Mouse (Mus musculus) spleen, postnatal 14 days (tissue): ENCODE data around the gene Mpv17l.
"Not testable (repeated sequence)": the region's sequence is repeated elsewhere in the genome, so short reads cannot be mapped to it uniquely, and the experiment has no call there.

ENCODE experiments used
- DNase-seq, 2 experiments: peaks; one replicate each; pipeline ENCODE4 v3.0.0; 2021 to 2022; ENCODE audit warnings: low spot score in 2 of 2

Gene Mpv17l

DNA sequence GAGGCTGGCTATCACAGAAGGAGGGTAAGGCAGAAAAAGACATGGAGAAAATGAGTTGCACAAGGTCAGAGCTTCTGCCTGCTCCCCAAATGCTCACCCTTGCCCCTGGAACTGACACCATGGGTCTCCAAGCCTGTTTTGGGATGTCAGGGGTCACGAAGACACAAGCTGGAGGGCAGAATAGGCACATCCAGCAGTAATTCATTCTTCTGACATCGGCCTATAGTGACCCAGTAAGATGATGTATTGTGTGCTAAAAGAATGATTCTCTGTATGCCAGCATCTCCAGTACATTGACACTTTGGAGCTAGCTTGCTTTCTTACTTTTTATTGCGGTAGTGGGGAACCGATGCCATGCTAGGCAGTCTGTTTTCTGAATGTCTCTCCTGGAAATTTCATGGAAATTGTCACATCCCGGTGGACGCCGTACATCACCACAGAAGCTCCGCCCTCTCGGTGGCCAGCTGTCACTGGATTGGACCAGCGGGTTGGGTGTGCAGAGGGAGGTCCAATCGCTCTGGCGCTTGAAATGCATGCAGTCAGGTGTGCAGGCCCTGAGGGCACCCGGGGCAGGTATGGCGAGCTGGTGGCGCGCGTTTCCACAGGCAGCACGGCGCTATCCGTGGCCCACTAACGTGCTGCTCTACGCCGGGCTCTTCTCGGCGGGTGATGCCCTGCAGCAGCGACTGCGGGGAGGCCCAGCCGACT, 37.3 kb downstream of the Mpv17l start:
- no peak for DNase-seq

DNA sequence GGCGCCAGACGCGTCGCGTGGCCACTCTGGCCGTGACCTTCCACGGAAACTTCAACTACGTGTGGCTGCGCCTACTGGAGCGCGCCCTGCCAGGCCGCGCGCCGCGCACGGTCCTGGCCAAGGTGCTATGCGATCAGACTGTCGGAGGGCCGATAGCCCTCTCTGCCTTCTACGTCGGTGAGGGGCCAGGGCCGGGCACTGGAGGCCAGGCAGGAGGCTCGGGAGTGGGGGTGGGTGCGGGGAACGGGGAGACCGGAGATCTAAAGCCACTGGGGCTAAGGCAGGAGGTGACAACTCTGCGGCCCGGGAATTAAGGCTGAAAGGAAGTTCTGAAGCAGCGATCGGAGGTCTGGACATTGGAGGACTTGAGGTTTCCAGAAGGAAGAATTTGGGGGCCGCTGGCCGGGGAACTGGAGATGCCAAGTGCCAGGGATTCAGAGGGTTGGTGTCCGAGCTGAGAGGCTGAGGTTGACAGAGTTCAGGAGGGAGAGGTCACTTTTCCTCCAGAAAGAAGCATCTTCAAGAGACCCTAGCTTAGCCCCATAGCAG, 38.0 kb downstream of the Mpv17l start:
- DNase-seq = no peak

DNA sequence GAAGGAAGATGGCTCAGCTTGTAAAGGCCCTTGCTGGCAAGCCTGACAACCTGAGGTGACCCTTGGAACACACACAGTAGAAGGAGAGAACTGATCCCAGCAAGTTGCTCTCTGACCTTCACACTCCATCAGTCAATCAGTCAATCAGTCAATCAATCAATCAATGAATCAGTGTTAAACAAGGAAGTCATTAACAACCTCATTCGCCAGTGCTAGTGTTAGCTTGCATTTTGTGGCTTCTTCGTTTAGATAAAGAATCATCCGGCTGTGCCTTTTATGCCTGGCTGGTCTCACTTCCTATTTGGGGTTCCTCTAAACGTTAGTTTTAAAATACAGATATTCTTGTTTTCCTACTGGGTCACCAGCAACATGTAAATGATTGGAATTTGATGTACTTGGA, 41.2 kb downstream of the Mpv17l start:
- no peak for DNase-seq

DNA sequence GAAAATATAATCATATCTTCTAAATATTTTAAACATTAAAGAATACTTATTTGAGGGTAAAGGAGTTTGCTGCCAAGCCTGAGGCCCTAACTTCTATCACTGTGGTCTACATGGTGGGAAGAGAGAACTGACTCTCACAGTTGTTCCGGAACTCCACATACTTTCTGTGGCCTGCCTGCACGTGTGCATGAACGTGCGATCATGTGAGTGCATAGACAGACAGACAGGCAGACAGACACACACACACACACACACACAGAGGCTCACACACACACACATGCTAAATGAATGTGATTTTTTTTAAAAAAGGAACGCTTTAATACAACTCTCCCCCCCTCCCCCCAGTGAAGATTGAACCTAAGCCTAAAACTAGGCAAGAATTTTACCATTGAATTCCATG, 41.8 kb downstream of the Mpv17l start:
- DNase-seq = no peak

DNA sequence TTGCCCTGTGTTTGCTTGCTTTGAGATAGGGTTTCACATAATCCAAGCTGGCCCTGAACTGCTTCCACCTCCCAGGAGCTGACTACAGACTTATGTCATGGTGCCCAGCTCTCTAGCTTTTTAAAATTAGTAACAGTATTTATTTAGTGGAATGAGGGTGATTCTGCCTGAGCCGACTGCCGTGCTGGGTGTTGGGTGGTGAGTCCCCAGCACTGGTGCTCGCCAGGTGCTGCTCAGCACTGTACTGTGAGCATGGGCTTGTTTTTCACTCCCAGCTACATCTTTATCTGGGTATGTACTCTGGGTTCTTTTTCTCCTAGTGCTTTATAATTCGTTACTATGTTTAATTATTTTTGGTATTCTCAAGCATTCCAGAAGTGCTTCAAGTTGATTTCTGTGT, 42.2 kb downstream of the Mpv17l start:
- no peak for DNase-seq

DNA sequence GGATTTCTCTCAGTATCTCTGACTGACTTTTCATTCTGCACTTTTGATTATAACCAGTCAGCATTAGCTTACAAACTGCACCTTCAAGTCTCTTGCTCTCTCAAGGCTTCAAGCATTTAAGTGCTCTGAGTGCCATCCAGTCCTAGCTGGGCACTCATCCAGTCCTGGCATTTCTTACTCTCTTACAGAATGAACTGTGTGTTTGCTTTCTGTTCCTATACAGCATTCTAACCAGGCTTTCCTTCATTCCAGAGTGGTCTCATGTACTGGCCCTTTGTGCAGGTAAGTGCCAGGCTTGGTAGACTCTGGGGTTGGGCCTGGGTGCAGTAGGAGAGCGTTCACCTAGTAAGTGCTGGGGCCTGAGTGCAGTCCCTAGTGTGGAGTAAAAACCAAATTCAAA, 43.3 kb downstream of the Mpv17l start:
- no peak for DNase-seq

DNA sequence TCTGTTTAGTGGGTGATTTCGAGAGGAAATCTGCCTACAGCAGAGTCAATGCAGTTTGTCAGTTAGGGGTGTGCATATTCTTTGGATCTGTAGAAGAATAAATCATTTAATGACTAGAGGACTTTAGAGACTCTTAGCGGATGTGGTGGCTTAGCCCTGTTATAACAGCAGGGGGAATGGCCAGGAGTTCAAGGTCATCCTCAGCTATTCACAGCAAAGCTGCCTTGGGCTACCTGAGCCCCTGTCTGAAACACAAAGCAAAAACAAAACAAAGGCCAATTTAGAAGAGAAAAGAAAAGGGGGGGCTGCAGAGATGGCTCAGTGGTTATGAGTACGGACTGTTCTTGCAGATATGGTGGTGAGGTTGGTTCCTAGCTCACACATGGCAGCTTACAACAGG, 48.3 kb downstream of the Mpv17l start:
- DNase-seq = no peak

DNA sequence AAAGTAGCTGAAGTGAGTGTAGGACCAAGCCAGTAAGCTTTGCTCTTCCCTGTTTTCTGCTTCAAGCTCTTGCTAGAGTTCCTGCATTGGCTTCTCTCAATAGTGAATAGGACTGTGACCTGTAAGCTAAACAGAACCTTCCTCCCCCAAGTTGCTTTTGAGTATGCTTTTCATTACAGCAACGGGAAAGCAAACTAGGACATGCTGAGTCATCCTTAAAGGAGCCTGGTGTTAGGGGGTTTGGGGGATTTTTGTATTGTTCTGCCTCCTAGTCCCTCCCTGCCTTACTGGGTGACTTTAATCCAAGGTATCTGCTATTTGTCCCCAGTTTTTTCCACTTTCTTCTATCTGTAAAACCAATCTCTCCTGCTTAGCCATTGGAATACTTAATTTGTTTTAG, 59.1 kb downstream of the Mpv17l start:
- DNase-seq = no peak

DNA sequence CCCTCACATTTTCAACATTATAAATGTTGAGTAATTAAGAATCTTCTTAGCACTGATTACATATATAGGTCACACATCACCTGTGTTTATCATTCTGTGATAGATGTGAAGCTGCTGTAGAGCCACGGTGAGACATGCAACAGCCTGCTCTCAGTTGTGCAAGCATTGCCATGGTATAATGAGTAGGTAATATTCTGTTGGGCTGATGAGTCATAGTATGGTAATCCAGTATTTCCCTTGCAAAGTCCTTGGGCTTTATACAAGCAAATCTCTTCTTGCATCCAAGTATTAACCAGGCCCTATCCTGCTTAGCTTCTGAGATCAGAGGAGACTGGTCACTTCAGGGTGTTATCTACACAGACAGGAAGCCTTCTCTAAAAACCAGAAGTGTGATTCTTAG, 66.1 kb downstream of the Mpv17l start:
- no peak for DNase-seq

DNA sequence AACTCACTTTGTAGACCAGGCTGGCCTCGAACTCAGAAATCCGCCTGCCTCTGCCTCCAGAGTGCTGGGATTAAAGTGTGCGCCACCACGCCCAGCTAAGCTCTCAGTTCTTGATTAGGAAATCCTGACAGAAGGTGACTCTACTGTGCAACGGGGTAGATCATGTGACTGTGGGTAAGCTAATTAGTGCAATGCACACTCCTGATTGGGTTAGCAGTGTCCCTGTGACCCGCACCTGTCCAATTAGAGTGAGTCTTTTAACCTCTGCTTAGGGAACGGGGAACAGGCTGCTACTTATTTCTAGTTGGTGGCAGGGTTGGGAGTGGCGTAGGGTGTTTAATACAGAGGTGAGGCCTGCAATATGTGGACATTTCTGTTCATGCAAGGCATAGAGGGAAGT, 69.1 kb downstream of the Mpv17l start:
- DNase-seq = no peak

DNA sequence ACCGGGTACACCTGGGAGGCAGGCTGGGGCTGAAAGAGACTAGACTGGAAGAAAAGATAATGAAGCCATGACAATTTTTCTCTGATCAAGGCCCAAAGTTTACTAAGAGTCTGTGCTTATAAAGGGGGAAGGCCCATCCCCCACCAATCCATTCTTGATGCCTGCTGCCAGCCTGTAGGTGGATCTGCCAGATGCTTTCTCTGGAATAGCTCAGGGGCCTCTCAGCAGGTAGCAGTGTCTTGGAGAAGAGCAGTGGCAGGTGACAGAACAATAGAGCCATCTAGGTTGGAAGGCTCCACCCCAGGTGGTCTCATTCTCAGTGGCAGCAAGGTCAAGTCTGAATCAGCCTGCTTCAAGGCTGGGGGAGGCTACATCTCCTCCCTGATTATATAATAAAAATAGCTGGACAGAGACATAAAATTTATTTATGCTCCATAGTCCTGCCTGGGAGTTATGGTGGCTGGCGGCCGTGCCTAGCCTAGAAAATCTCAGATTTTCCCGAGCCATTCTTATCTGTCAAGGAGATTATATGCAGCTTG, 73.5 kb downstream of the Mpv17l start:
- DNase-seq = not testable (repeated sequence)

DNA sequence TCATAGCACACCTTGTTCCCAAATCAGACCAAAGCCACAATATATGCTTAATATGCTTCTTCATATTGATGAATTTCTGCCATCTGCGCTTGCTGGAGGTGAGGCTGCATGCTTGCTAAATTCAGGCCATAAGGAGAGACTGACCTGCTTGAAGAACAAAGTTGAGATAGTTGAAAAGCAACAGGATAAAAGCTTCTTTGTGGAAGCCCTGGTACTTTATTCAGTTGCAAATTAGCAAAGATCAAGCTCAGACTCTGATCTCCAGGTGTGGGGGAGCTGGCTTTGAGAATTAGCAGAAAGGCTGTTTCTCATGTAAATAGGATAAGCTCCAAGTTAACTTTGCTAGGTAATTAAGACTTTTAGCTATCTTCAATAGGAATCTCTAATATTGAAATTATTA, 74.1 kb downstream of the Mpv17l start:
- DNase-seq = not testable (repeated sequence)

DNA sequence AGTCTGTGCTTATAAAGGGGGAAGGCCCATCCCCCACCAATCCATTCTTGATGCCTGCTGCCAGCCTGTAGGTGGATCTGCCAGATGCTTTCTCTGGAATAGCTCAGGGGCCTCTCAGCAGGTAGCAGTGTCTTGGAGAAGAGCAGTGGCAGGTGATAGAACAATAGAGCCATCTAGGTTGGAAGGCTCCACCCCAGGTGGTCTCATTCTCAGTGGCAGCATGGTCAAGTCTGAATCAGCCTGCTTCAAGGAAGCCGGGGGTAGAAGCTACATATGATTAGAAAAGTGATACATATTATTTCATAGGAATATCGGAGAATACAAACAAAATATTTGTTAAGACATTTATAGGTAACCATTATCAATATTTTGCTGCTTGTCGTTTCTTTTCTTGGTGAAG, 78.8 kb downstream of the Mpv17l start:
- not testable (repeated sequence) for DNase-seq

DNA sequence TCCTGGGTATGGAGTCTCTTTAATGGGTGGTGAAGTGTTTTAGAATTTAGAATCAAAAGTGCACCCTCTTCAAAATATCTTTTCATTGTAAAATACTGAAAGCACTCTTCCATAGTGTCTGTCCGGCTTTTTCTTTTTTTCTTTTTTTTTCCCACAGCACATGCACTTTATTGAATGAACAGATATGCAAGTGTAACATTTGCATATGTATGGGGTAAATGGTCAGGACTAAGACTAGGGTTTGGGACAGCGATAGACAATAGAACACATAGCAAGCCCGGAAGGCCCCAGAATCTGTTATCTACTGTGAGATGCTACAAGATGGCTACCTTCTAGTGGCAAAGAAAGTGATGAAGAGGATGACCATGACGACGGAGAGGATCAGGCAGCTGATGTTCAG, 80.2 kb downstream of the Mpv17l start:
- DNase-seq = no peak

DNA sequence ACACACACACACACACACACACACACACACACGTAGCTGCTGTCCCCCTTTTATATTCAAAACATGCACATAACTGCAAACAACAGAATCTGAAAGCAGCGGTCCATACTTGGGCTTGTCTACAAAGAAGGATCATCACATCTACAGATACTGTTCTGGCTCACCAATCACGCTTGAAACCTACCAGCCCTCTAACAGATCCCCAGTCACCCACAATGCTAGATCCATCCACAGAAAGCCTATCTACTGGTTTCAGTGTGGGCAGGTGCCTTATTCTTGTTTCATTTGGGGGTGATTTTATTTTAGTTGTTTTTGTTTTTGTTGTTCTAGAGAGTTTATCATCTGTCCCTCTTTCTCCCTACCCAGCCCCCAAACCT, 83.2 kb downstream of the Mpv17l start:
- no peak for DNase-seq

DNA sequence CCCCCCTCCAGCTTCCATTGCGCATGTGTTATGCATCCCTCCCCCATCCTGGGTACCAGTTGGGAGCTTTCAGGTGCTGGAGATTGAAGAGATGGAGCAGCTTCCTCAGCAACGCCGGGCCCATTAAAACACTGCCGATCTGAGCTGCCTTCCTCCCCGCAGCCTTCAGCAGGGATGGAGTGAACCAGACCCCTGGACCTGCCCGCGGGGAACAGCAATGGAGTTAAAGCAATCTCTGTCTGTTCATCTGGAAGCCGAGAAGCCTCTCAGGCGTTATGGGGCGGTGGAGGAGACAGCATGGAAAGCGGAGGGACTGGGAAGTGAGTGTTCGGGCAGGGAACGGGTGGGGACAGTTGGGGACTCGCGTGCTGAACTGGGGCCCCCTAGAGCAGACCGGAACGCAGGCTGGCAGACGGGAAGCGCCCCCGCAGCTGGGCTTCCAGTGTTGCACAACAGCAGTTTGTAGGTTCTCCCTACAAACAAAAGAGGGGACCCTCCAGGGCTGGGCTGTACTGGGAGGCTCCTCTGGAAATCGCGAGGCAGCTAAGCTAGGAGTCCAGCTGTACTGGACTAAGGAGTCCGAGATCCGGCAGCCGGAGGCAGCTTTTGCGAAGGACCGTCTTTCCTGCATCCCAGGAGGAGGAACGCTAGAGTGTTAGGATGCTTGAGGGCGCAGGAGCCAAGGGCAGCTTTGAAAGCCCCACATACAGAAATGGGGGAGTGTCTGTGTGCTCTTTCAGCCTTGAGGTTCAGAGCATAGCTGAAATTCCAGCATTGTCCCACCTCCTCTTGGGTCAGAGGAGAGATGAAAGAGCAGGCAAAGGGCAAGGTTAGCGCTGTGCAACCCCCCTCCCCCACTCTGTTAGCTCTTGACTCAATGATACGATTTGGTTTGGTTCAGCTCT, 83.9 kb downstream of the Mpv17l start, which contains the start of the genes 2900011O08Rik and Ifitm7:
Gene 2900011O08Rik (plus strand): TSS at position 31 of the 905 bp plus-strand sequence.
Gene Ifitm7 (minus strand): TSS at position 315 of the 905 bp plus-strand sequence.
- DNase-seq = no peak

DNA sequence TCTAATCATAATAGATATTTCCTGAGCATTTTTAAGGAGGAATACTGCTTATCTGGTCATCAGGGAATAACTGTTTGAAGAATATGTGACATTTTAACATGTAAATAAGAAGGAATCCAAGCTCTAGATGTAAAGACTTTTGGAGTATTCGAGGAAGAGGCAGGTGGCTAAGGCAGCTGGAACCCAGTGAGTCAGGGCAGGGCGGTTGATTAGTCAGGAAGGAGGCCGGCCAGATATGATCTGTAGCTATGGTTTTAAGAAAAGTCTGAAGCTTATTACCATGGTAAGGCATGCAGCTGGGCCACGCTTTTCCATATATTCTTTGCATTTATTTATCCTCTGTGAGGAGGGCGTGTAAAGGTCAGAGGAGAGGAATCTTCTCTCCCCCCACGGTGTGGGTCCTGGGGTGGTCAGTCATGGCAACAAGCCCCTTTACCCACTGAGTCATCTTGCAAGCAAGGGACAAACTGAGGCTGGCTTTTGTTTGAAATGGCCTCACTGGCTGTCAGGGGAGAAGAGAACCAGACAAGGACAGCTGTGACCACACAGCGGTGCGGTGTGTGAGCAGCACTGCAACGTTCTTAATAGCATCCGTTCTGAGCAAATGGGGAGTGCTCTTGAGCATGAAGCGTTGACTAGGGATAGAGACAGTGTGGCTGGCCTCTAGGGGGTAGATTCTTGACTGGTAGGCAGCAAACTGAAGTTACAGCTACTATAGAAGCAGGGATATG, 89.7 kb downstream of the Mpv17l start:
- no peak for DNase-seq

DNA sequence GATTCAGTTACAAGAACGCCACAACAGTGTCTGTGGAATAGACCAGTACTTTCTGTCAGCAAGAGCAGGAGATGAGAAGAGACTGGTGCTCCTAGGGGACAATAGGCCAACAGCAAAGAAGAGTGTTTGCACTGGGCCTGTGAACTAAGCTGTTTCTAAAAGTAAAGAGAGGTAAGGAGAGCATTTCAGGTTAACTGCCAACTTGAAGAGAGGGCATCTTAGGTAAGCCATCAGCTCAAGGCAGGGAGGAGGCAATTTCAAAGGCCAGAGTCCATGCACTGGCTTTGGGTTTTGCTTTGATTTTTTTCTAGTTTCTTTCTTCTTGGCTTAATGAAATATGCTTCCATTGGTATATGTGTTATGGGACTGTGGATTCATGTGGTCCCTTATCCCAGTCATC, 91.1 kb downstream of the Mpv17l start:
- DNase-seq = no peak

DNA sequence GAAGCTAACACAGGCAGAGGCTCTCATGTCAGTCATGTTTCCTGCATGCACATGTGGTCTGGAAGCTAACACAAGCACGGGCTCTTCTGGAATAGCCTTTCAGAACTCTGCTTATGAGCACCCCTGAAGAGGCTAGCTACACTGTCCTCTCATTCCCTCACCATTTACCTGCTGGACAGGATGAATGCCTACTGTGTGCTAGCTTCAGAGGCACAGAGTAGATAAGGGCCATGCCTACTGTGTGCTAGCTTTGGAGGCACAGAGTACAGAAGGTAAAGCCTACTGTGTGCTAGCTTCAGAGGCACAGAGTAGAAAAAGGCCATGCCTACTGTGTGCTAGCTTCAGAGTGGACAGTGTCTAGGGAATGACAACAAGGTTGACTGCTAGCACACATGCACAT, 91.5 kb downstream of the Mpv17l start:
- DNase-seq = no peak
